Mouse (Mus musculus) cerebellum, adult 2 months (tissue): ENCODE data around the gene Pde3a. TPM values are rescaled to one million over a fixed set of nuclear protein-coding genes. Genes with fewer than 3 reads are reported as not detected.
A peak's percentile ranks its signal among the peaks of the same experiment; 100 is the strongest.

Experiments
- DNase-seq, 2 experiments: peaks; one replicate each; pipeline ENCODE4 v3.0.0; 2021
- H3K27ac ChIP-seq: fragments of 200-500 bp; 2 replicates; pipeline ENCODE4 v1.5.1; 2012; ENCODE audit warnings: low read length, control low read depth, inconsistent platforms; ENCODE audit not compliant: insufficient read depth
- H3K27me3 ChIP-seq: fragments of 200-500 bp; 2 replicates; pipeline ENCODE4 v1.6.1; 2012; ENCODE audit warnings: inconsistent platforms, mild to moderate bottlenecking, low read length, moderate library complexity; ENCODE audit not compliant: control insufficient read depth, insufficient read depth
- H3K4me1 ChIP-seq: fragments of 200-500 bp; 2 replicates; pipeline ENCODE4 v1.6.1; 2011; ENCODE audit warnings: low read length; ENCODE audit not compliant: control insufficient read depth, insufficient read depth
- H3K4me3 ChIP-seq: fragments of 200-500 bp; replicated peaks from 2 replicates; pipeline ENCODE3; 2011; ENCODE audit warnings: mild to moderate bottlenecking, low read depth, low read length, control low read depth; ENCODE audit not compliant: insufficient read depth
- CTCF ChIP-seq: fragments of 200-500 bp; IDR thresholded peaks from 2 replicates; pipeline ENCODE4 v1.5.1; 2011; ENCODE audit warnings: low read depth, mild to moderate bottlenecking, control low read depth, low read length, moderate library complexity, borderline replicate concordance; ENCODE audit not compliant: insufficient read depth
- POLR2A ChIP-seq: fragments of 200-500 bp; IDR thresholded peaks from 2 replicates; pipeline ENCODE4 v1.6.1; 2011; ENCODE audit warnings: low read length, control low read depth, borderline replicate concordance; ENCODE audit not compliant: insufficient read depth
- WGBS: fragments of 180-500 bp; shearing (Covaris S2); methylation state at CpG from one replicate; pipeline ENCODE4 v1.1.7; 2018; 5-methylcytosine and 5-hydroxymethylcytosine counted together
- polyA plus RNA-seq: library from polyadenylated mRNA; depleted of rRNA; stranded (reverse); fragments of >200 nt; gene quantifications from 2 replicates; pipeline ENCODE4 v1.2.3, GENCODE M21; 2012

Gene Pde3a
- polyA plus RNA-seq, 1 experiment: 3.3 TPM

DNA sequence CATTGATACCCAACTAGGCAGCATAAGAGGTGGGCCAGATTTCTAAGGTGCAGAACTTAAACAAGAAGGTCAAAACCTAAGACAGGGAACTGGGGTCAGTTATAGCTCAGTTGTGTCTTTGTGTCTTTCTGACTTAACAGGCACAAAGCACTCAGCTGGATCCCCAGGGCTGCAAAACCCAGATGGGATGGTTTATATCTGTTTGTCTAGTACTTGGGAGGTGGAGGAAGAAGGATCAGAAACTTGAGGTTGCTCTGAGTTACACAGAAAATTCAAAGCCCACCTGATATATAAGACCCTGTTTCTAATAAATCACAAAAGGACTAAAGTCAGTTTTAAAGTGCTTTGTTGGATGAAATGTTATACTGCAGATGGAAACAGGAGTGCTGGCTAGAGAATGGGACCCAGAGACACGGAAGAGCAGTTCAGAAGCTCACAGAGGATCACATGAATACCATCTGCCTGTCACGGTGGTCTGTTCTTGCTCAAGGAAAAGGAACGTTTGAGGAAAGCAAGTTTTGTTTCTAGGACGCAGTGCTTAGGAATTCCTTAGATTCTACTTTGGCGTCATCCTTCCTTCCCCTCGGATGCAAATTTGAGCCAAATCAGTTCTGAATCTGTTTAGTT lies 16.2 kb upstream of the Pde3a start:
- DNase-seq: no peak
- TF ChIP-seq POLR2A (no peak), CTCF (no peak)
- 39% methylated on average over 6 of the region's 6 CpGs for WGBS
- no peak overlapping the region for H3K27ac ChIP-seq
- no peak overlapping the region for H3K4me3 ChIP-seq
- H3K4me1 ChIP-seq: no peaks in the 10 kb centered on the region
- no peaks in the 10 kb centered on the region for H3K27me3 ChIP-seq

DNA sequence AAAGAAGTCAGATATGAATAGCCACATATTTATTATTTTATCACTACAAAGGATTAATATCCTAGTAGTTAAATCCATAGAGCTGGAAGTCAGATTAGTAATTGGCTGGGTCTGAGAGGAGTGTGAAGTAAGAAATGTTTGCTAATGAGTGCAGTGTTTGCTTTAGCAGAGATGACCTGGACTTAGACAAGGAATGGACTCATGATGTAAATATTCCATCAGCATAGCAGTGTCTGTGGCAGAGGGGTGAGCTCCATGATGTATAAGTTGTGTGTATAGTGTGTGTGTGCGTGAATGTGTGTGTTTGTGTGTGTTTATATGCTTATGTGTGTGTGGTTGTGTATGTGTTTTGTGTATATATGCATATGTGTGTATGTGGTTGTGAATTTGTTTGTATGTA lies 7.3 kb upstream of the Pde3a start:
- Histone ChIP-seq H3K4me3 (no peak overlapping the region), H3K4me1 (peaks cover 8% of the 10 kb centered on the region; the same call in 1 of the 2 replicates), H3K27me3 (no peaks in the 10 kb centered on the region), H3K27ac (no peak overlapping the region)
- WGBS: 98% methylated on average over 1 of the region's 1 CpGs
- TF ChIP-seq CTCF: no peak
- TF ChIP-seq POLR2A: no peak
- DNase-seq: no peak

DNA sequence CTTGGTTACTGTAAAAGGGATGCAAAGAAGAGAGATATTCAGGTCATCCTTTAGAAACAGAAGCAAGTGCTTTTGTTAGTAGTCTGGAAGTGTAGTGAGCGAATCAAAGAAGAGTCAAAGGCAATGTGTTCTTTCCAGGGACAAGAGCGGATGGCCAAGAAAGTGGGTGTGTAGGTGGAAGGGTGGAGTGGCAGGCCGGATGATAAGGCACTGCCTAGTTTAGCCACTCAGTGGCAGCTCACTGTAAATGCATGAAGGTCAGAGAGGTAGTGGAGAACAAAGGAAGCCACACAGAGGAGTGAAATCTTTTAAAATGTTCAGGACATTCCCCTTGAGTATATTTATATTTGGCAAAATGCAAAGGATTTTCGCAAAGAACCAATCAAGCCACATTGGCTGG lies 4.0 kb upstream of the Pde3a start:
- Histone ChIP-seq H3K27me3 (no peaks in the 10 kb centered on the region), H3K4me1 (peaks cover 10% of the 10 kb centered on the region; the same call in 1 of the 2 replicates), H3K27ac (no peak overlapping the region), H3K4me3 (no peak overlapping the region)
- no peak for DNase-seq
- WGBS: 85% methylated on average over 4 of the region's 4 CpGs
- TF ChIP-seq POLR2A: no peak
- TF ChIP-seq CTCF: no peak

DNA sequence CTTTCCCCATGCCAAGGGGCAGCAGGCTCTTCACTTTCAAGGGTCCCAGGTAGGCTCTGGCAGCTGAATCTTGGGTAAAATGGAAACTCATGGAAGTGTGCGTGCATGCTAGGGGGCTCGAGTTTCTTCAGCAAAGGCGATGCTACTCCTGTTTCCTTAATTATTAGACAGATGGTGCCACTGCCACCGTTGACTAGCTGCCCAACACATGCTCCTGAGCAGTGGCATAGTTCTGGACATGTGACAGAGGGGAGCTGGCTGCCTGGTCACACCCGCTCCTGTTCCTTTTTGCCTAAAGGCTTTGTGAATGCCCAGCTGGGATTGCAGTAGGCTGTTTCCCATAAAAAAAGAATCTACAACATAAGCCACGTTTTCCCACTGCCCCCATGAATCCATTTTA lies 2.7 kb upstream of the Pde3a start:
- 6% methylated on average over 6 of the region's 6 CpGs for WGBS
- TF ChIP-seq CTCF (no peak), POLR2A (peak; percentile 24; the same call in 1 of the 2 replicates)
- H3K27ac ChIP-seq: peak overlapping the region; percentile 51
- peak; percentile 78 to 88 for DNase-seq
- no peak overlapping the region for H3K4me3 ChIP-seq
- H3K4me1 ChIP-seq: peaks cover 10% of the 10 kb centered on the region; the same call in 1 of the 2 replicates
- no peaks in the 10 kb centered on the region for H3K27me3 ChIP-seq

DNA sequence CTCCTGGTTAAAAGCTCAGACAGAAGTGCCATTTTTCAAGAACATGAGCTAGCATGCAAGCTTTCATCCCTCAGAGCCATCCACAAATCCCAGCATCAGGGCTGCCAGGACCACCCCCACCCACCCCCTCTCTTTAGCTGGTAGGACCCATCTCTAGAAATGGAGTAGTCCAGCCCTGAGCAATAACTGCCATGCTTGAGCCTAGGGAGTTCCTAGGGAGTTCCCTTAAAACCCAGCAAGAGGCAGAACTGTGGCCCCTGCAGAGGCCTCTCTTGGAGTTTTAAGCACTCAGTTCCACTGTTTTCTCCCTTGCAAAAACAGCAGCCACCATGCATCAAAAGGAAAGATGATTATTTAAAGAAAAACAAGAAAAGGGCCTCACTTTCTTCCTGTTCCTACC lies 988 bp upstream of the Pde3a start:
- Histone ChIP-seq H3K4me1 (peaks cover 10% of the 10 kb centered on the region; the same call in 1 of the 2 replicates), H3K4me3 (peak overlapping the region; percentile 83), H3K27me3 (no peaks in the 10 kb centered on the region), H3K27ac (peak overlapping the region; percentile 11; the same call in 1 of the 2 replicates)
- no peak for DNase-seq
- TF ChIP-seq CTCF: no peak
- TF ChIP-seq POLR2A: no peak

DNA sequence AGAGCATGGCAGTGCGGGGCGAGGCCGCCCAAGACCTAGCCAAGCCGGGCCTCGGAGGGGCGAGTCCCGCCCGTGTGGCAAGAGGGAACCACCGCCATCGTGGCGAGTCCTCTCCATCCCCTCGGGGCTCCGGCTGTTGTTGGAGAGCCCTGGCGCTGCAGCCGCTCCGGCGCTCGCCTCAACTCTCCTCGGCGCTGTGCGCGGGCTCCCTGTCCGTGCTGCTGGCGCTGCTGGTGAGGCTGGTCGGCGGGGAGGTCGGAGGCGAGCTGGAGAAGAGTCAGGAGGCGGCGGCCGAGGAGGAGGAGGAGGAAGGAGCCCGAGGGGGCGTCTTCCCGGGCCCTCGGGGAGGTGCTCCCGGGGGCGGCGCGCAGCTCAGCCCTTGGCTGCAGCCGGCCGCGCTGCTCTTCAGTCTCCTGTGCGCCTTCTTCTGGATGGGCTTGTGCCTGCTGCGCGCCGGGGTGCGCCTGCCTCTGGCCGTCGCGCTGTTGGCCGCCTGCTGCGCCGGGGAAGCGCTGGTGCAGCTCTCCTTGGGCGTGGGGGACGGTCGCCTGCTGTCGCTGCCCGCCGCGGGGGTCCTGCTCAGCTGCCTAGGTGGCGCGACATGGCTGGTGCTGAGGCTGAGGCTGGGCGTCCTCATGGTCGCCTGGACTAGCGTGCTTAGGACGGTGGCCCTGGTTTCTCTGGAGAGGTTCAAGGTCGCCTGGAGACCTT lies 671 bp downstream of the Pde3a start:
- H3K4me3 ChIP-seq: peak overlapping the region; percentile 84
- under 1% methylated on average over 62 of the region's 68 CpGs for WGBS
- peak; percentile 69 to 80 for DNase-seq
- H3K27me3 ChIP-seq: no peaks in the 10 kb centered on the region
- H3K4me1 ChIP-seq: peaks cover 10% of the 10 kb centered on the region; the same call in 1 of the 2 replicates
- TF ChIP-seq CTCF: no peak
- TF ChIP-seq POLR2A: no peak
- H3K27ac ChIP-seq: peak overlapping the region; percentile 51

DNA sequence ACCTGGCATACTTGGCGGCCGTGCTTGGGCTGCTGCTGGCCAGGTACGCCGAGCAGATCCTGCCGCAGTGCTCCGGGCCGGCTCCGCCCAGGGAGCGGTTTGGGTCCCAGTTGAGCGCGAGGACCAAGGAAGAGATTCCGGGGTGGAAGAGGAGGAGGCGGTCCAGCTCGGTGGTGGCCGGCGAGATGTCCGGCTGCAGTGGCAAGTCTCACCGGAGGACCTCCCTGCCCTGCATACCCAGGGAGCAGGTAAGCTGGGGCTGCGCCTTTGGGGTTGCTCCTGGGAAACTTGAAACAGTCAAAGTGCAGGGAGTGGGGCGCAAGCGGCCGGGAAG lies 1.2 kb downstream of the Pde3a start:
- Histone ChIP-seq H3K27me3 (no peaks in the 10 kb centered on the region), H3K4me1 (peaks cover 10% of the 10 kb centered on the region; the same call in 1 of the 2 replicates), H3K27ac (peak overlapping the region; percentile 51), H3K4me3 (peak overlapping the region; percentile 84)
- no peak for DNase-seq
- 3% methylated on average over 22 of the region's 22 CpGs for WGBS
- TF ChIP-seq CTCF (no peak), POLR2A (no peak)

DNA sequence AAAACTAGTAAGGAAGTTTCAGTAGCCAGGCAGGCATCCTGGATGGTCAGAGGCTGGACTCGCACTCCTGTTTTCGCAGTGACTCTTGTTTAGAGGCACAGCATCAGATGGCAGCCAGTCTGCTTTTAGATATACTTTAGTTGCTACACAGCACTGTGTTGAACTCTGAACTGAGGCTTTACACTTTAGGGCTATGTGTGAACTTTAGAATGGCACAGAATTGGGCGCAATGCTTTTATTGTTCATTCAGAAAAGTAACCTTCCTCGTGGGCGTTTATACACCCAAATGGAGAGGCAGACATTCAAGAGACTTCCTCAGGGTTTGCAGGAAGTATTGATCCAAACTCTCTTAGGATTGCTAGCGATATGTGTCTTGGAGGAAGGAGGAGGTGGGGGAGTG lies 1.9 kb downstream of the Pde3a start:
- TF ChIP-seq CTCF (no peak), POLR2A (no peak)
- DNase-seq: no peak
- Histone ChIP-seq H3K27me3 (no peaks in the 10 kb centered on the region), H3K4me1 (peaks cover 9% of the 10 kb centered on the region; the same call in 1 of the 2 replicates), H3K4me3 (peak overlapping the region; percentile 34), H3K27ac (no peak overlapping the region)
- 68% methylated on average over 6 of the region's 6 CpGs for WGBS
